Mouse (Mus musculus) cerebellum, adult 2 months (tissue): Measurements from ENCODE around the gene Rnf126.

Experiments used
- CTCF ChIP-seq: fragments of 200-500 bp; IDR thresholded peaks from 2 replicates; pipeline ENCODE4 v1.5.1; 2011; ENCODE audit warnings: low read depth, mild to moderate bottlenecking, control low read depth, low read length, moderate library complexity, borderline replicate concordance; ENCODE audit not compliant: insufficient read depth
- POLR2A ChIP-seq: fragments of 200-500 bp; IDR thresholded peaks from 2 replicates; pipeline ENCODE4 v1.6.1; 2011; ENCODE audit warnings: low read length, control low read depth, borderline replicate concordance; ENCODE audit not compliant: insufficient read depth

GRCm38 (mm10) chr10:79789581-79789980 is 22.8 kb upstream of the Rnf126 start:
- no peak for TF ChIP-seq POLR2A
- TF ChIP-seq CTCF = no peak
